Mouse (Mus musculus): ENCODE data around the gene Them5. TPM values are rescaled to one million over a fixed set of nuclear protein-coding genes. Genes with fewer than 3 reads are reported as not detected.

The Them5 gene
- polyA plus RNA-seq, 1 experiment: not detected

DNA sequence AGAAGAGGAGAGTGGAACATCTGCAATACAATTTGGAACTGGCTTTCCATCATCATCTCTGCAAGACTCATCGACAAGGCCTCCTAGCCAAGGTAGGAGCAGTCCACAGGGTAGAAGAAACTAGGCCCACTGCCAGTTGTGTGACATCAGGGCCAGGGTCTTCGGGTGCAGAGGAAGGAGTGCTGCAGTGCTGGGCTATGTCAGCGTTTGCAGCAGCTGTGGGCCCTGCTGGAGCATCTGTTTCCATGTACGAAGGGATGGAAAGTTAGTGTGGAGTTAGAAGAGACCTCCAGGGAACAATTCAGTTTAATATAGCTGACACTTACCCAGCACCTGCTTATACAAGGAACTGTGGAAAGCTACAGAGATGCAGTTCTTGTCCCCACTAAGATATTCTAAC is 51.1 kb downstream of the Them5 start:
- Histone ChIP-seq H3K4me3 (ENCODE audit: insufficient read depth, low read length) (no peak overlapping the region), H3K4me1 (ENCODE audit: control insufficient read depth, insufficient read depth, low read length) (no peaks in the 10 kb centered on the region), H3K27ac (ENCODE audit: insufficient read depth, low read length) (no peak overlapping the region)
- TF ChIP-seq CTCF (IDR thresholded peaks at IDR 0.05; ENCODE audit: borderline replicate concordance, insufficient read depth, low read length) (no peak), POLR2A (IDR thresholded peaks at IDR 0.05; ENCODE audit: low read depth, low read length) (no peak)

GRCm38 (mm10) chr3:94396336-94396735 is 54.4 kb downstream of the Them5 start:
- no peak overlapping the region for H3K4me3 ChIP-seq (ENCODE audit: insufficient read depth, low read length)
- no peak overlapping the region for H3K27ac ChIP-seq (ENCODE audit: insufficient read depth, low read length)
- H3K4me1 ChIP-seq (ENCODE audit: control insufficient read depth, insufficient read depth, low read length): no peaks in the 10 kb centered on the region
- TF ChIP-seq CTCF (IDR thresholded peaks at IDR 0.05; ENCODE audit: borderline replicate concordance, insufficient read depth, low read length) (no peak), POLR2A (IDR thresholded peaks at IDR 0.05; ENCODE audit: low read depth, low read length) (no peak)

DNA sequence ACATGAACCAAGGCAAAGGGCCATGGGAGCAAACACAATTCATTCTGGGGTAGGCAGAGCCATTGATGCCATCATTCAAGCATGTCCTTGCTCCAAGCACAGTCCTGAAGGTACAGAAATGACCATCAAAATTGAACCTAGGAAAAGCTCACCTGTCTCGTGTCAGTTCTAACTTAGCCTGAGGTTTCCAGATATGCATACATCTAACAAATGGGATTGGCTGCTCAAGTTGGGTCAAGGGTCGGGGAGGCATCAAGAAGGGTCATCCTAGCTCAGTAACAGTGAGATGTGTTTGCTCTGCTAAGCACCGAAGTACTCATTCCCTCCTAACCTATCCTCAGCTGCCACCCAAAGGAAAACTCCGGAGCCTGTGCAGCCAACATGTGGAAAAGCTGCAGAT is 55.0 kb downstream of the Them5 start:
- Histone ChIP-seq H3K4me1 (ENCODE audit: control insufficient read depth, insufficient read depth, low read length) (no peaks in the 10 kb centered on the region), H3K27ac (ENCODE audit: insufficient read depth, low read length) (no peak overlapping the region), H3K4me3 (ENCODE audit: insufficient read depth, low read length) (no peak overlapping the region)
- no peak for TF ChIP-seq POLR2A (IDR thresholded peaks at IDR 0.05; ENCODE audit: low read depth, low read length)

Other genes starting within 250 kb of the Them5 start
- gene Gm10696, start 163.9 kb upstream of the Them5 start, polyA plus RNA-seq (2011; ENCODE audit: insufficient read length, low read depth, missing spikeins): not detected in 2 replicates
- gene Gm5286, start 145.4 kb upstream of the Them5 start, polyA plus RNA-seq (2011; ENCODE audit: insufficient read length, low read depth, missing spikeins): not detected in 2 replicates
- gene Gm4778, start 78.1 kb upstream of the Them5 start, polyA plus RNA-seq (2011; ENCODE audit: insufficient read length, low read depth, missing spikeins): not detected in 2 replicates
- gene Them4, start 32.0 kb upstream of the Them5 start, polyA plus RNA-seq (2011; ENCODE audit: insufficient read length, low read depth, missing spikeins): 9.6 and 10.6 TPM in 2 replicates
- gene C2cd4d, start 20.3 kb downstream of the Them5 start, polyA plus RNA-seq (2011; ENCODE audit: insufficient read length, low read depth, missing spikeins): not detected in 2 replicates
- not detected in 2 replicates for gene Rorc, start 30.7 kb downstream of the Them5 start, polyA plus RNA-seq (2011; ENCODE audit: insufficient read length, low read depth, missing spikeins)
- gene Lingo4, start 56.4 kb downstream of the Them5 start, polyA plus RNA-seq (2011; ENCODE audit: insufficient read length, low read depth, missing spikeins): 0.18 TPM in 1 of 2 replicates, not detected in the other
- 9.0 and 14.1 TPM in 2 replicates for gene Tdrkh, start 71.2 kb downstream of the Them5 start, polyA plus RNA-seq (2011; ENCODE audit: insufficient read length, low read depth, missing spikeins)
- 28.6 and 31.1 TPM in 2 replicates for gene Mrpl9, start 101.2 kb downstream of the Them5 start, polyA plus RNA-seq (2011; ENCODE audit: insufficient read length, low read depth, missing spikeins)
- not detected in 2 replicates for gene Oaz3, start 101.8 kb downstream of the Them5 start, polyA plus RNA-seq (2011; ENCODE audit: insufficient read length, low read depth, missing spikeins)
- gene Celf3, start 136.2 kb downstream of the Them5 start, polyA plus RNA-seq (2011; ENCODE audit: insufficient read length, low read depth, missing spikeins): not detected in 2 replicates
- gene Riiad1, start 138.2 kb downstream of the Them5 start, polyA plus RNA-seq (2011; ENCODE audit: insufficient read length, low read depth, missing spikeins): 2.7 and 3.2 TPM in 2 replicates
- 33.2 and 41.1 TPM in 2 replicates for gene Snx27, start 240.6 kb downstream of the Them5 start, polyA plus RNA-seq (2011; ENCODE audit: insufficient read length, low read depth, missing spikeins)

All from embryonic fibroblast, embryonic 13.5 days (primary cell).